Mouse (Mus musculus) forebrain, embryonic 13.5 days (tissue): Measurements from ENCODE around the gene Ptges2. TPM values are rescaled to one million over a fixed set of nuclear protein-coding genes. Genes with fewer than 3 reads are reported as not detected.
A peak's percentile ranks its signal among the peaks of the same experiment; 100 is the strongest.

Experiments
- ATAC-seq: fragments of 200-750 bp; cut with Nextera tagmentation; 2 replicates; pipeline ENCODE4 v1.8.0; 2017
- H3K27ac ChIP-seq: fragments of 300-500 bp; sonication (generic); 2 replicates; pipeline ENCODE4 v1.5.1; 2015; ENCODE audit warnings: inconsistent platforms, mild to moderate bottlenecking, moderate library complexity
- H3K27me3 ChIP-seq: fragments of 300-500 bp; sonication (generic); 2 replicates; pipeline ENCODE4 v1.6.1; 2015; ENCODE audit warnings: mild to moderate bottlenecking, inconsistent platforms
- H3K36me3 ChIP-seq: fragments of 300-500 bp; sonication (generic); 2 replicates; pipeline ENCODE4 v1.6.1; 2015; ENCODE audit warnings: mild to moderate bottlenecking, inconsistent platforms; ENCODE audit not compliant: poor library complexity, severe bottlenecking
- H3K4me1 ChIP-seq: fragments of 300-500 bp; sonication (generic); 2 replicates; pipeline ENCODE4 v1.6.1; 2015; ENCODE audit warnings: inconsistent platforms
- H3K4me2 ChIP-seq: fragments of 300-500 bp; sonication (generic); 2 replicates; pipeline ENCODE4 v1.6.1; 2015; ENCODE audit warnings: inconsistent platforms, mild to moderate bottlenecking, moderate library complexity
- H3K4me3 ChIP-seq: fragments of 300-500 bp; sonication (generic); 2 replicates; pipeline ENCODE4 v1.5.1; 2015; ENCODE audit warnings: mild to moderate bottlenecking, inconsistent platforms
- H3K9ac ChIP-seq: fragments of 300-500 bp; sonication (generic); 2 replicates; pipeline ENCODE4 v1.6.1; 2015; ENCODE audit warnings: mild to moderate bottlenecking, inconsistent platforms
- H3K9me3 ChIP-seq: fragments of 300-500 bp; sonication (generic); replicated peaks from 2 replicates; pipeline ENCODE4 v1.6.1; 2016; ENCODE audit warnings: inconsistent platforms
- WGBS: fragments of 180-500 bp; shearing (Covaris S2); methylation state at CpG from one replicate; pipeline ENCODE4 v1.1.7; 2015; 5-methylcytosine and 5-hydroxymethylcytosine counted together
- polyA plus RNA-seq: library from polyadenylated mRNA; unstranded; fragments of >200 nt; fragmentation: Nextera tagmentation; extraction: Ambion mirVana; gene quantifications from 2 replicates; pipeline ENCODE4 v1.2.1, GENCODE M21; 2015

Gene Ptges2
- polyA plus RNA-seq, 1 experiment from 2014 or later, result 28.5 TPM

GRCm38 (mm10) chr2:32380001-32380500 is 15.6 kb upstream of the Ptges2 start:
- no peak for ATAC-seq

GRCm38 (mm10) chr2:32381141-32381774 is 14.4 kb upstream of the Ptges2 start:
- H3K27ac ChIP-seq, result no peak overlapping the region
- H3K9me3 ChIP-seq, result no peaks in the 10 kb centered on the region
- WGBS, result 1% methylated on average over 27 of the region's 27 CpGs
- ATAC-seq, result peak; percentile 57
- H3K4me3 ChIP-seq, result peak overlapping the region; percentile 64
- peak overlapping the region; percentile 68 for H3K9ac ChIP-seq
- H3K4me2 ChIP-seq, result peak overlapping the region; percentile 85
- peaks cover 38% of the 10 kb centered on the region for H3K36me3 ChIP-seq
- peaks cover 12% of the 10 kb centered on the region for H3K27me3 ChIP-seq
- H3K4me1 ChIP-seq, result peaks cover 12% of the 10 kb centered on the region

More at GRCm38 (mm10) chr2:32380001-32380500, 15.6 kb upstream of the Ptges2 start:
- Histone ChIP-seq H3K4me1 (peaks cover 12% of the 10 kb centered on the region), H3K4me2 (no peak overlapping the region), H3K4me3 (no peak overlapping the region), H3K9me3 (no peaks in the 10 kb centered on the region), H3K36me3 (peaks cover 50% of the 10 kb centered on the region), H3K9ac (no peak overlapping the region), H3K27ac (no peak overlapping the region), H3K27me3 (peaks cover 12% of the 10 kb centered on the region)
- 90% methylated on average over 7 of the region's 7 CpGs for WGBS

GRCm38 (mm10) chr2:32381775-32382223 is 13.9 kb upstream of the Ptges2 start, which contains the start of gene 1110008P14Rik:
TSS of gene 1110008P14Rik (minus strand) at chr2:32381938.
- peaks cover 12% of the 10 kb centered on the region for H3K27me3 ChIP-seq
- no peak within 1 kb of the TSS for H3K27ac ChIP-seq
- H3K36me3 ChIP-seq, result peaks cover 33% of the 10 kb centered on the region
- peak within 1 kb of the TSS; percentile 64 for H3K4me3 ChIP-seq
- H3K4me2 ChIP-seq, result peak within 1 kb of the TSS; percentile 85
- peak; percentile 92 for ATAC-seq
- under 1% methylated on average over 43 of the region's 47 CpGs for WGBS
- no peaks in the 10 kb centered on the region for H3K9me3 ChIP-seq
- peaks cover 12% of the 10 kb centered on the region for H3K4me1 ChIP-seq
- H3K9ac ChIP-seq, result peak within 1 kb of the TSS; percentile 68

- ATAC-seq, result no peak
- Histone ChIP-seq H3K9me3 (no peaks in the 10 kb centered on the region), H3K36me3 (peaks cover 24% of the 10 kb centered on the region), H3K4me1 (peaks cover 12% of the 10 kb centered on the region), H3K27me3 (peaks cover 16% of the 10 kb centered on the region), H3K4me3 (no peak overlapping the region), H3K4me2 (peak overlapping the region; percentile 85; the same call in 1 of the 2 replicates), H3K9ac (no peak overlapping the region), H3K27ac (no peak overlapping the region)
- 96% methylated on average over 2 of the region's 2 CpGs for WGBS
Measured at GRCm38 (mm10) chr2:32382689-32383088, 13.0 kb upstream of the Ptges2 start.

GRCm38 (mm10) chr2:32387706-32388490 is 7.8 kb upstream of the Ptges2 start, which contains the start of gene Lcn2:
TSS of gene Lcn2 (minus strand) at chr2:32388252.
- Histone ChIP-seq H3K4me1 (no peaks in the 10 kb centered on the region), H3K9me3 (no peaks in the 10 kb centered on the region), H3K4me3 (no peak within 1 kb of the TSS), H3K36me3 (no peaks in the 10 kb centered on the region), H3K9ac (no peak within 1 kb of the TSS; the same call in 1 of the 2 replicates), H3K27ac (no peak within 1 kb of the TSS), H3K27me3 (peaks cover 11% of the 10 kb centered on the region), H3K4me2 (no peak within 1 kb of the TSS)
- 72% methylated on average over 4 of the region's 5 CpGs for WGBS
- ATAC-seq, result no peak

GRCm38 (mm10) chr2:32389157-32389556 is 6.5 kb upstream of the Ptges2 start:
- ATAC-seq, result no peak
- H3K27ac ChIP-seq, result no peak overlapping the region
- H3K4me2 ChIP-seq, result no peak overlapping the region
- H3K9ac ChIP-seq, result no peak overlapping the region; the same call in 1 of the 2 replicates
- H3K9me3 ChIP-seq, result no peaks in the 10 kb centered on the region
- H3K36me3 ChIP-seq, result no peaks in the 10 kb centered on the region
- H3K4me3 ChIP-seq, result no peak overlapping the region
- no peaks in the 10 kb centered on the region for H3K4me1 ChIP-seq
- WGBS, result 84% methylated on average over 2 of the region's 2 CpGs
- peaks cover 4% of the 10 kb centered on the region for H3K27me3 ChIP-seq

- Histone ChIP-seq H3K27ac (no peak overlapping the region), H3K36me3 (no peaks in the 10 kb centered on the region), H3K27me3 (peaks cover 4% of the 10 kb centered on the region), H3K4me2 (no peak overlapping the region), H3K4me3 (no peak overlapping the region), H3K9me3 (no peaks in the 10 kb centered on the region), H3K9ac (no peak overlapping the region), H3K4me1 (peaks cover 6% of the 10 kb centered on the region)
- 76% methylated on average over 8 of the region's 8 CpGs for WGBS
- ATAC-seq, result no peak
Measured at GRCm38 (mm10) chr2:32390871-32391270, 4.8 kb upstream of the Ptges2 start.

- H3K4me1 ChIP-seq, result peaks cover 13% of the 10 kb centered on the region
- WGBS, result 88% methylated on average over 5 of the region's 5 CpGs
- no peak for ATAC-seq
Measured at GRCm38 (mm10) chr2:32392063-32392462, 3.6 kb upstream of the Ptges2 start.

GRCm38 (mm10) chr2:32394973-32395372 is 723 bp upstream of the Ptges2 start:
- Histone ChIP-seq H3K9ac (peak overlapping the region; percentile 91), H3K27ac (peak overlapping the region; percentile 70), H3K4me1 (peaks cover 20% of the 10 kb centered on the region), H3K4me3 (peak overlapping the region; percentile 90), H3K4me2 (peak overlapping the region; percentile 84), H3K36me3 (peaks cover 4% of the 10 kb centered on the region; the same call in 1 of the 2 replicates), H3K27me3 (no peaks in the 10 kb centered on the region), H3K9me3 (no peaks in the 10 kb centered on the region)
- no peak for ATAC-seq
- 6% methylated on average over 8 of the region's 8 CpGs for WGBS

More at GRCm38 (mm10) chr2:32392063-32392462, 3.6 kb upstream of the Ptges2 start:
- Histone ChIP-seq H3K27ac (no peak overlapping the region), H3K4me3 (no peak overlapping the region), H3K27me3 (peaks cover 4% of the 10 kb centered on the region), H3K36me3 (no peaks in the 10 kb centered on the region), H3K4me2 (no peak overlapping the region), H3K9me3 (no peaks in the 10 kb centered on the region), H3K9ac (no peak overlapping the region)

GRCm38 (mm10) chr2:32395946-32396621 is 388 bp downstream of the Ptges2 start:
- Histone ChIP-seq H3K27ac (peak overlapping the region; percentile 70), H3K9me3 (no peaks in the 10 kb centered on the region), H3K4me2 (peak overlapping the region; percentile 84), H3K27me3 (no peaks in the 10 kb centered on the region), H3K4me1 (peaks cover 20% of the 10 kb centered on the region), H3K4me3 (peak overlapping the region; percentile 90), H3K9ac (peak overlapping the region; percentile 91), H3K36me3 (peaks cover 15% of the 10 kb centered on the region)
- peak; percentile 98 for ATAC-seq
- under 1% methylated on average over 53 of the region's 59 CpGs for WGBS

GRCm38 (mm10) chr2:32396695-32397094 is 999 bp downstream of the Ptges2 start:
- peak overlapping the region; percentile 84 for H3K4me2 ChIP-seq
- H3K4me3 ChIP-seq, result peak overlapping the region; percentile 90
- no peaks in the 10 kb centered on the region for H3K27me3 ChIP-seq
- H3K9ac ChIP-seq, result peak overlapping the region; percentile 91
- H3K27ac ChIP-seq, result no peak overlapping the region; the same call in 1 of the 2 replicates
- 1% methylated on average over 15 of the region's 15 CpGs for WGBS
- H3K4me1 ChIP-seq, result peaks cover 20% of the 10 kb centered on the region
- no peaks in the 10 kb centered on the region for H3K9me3 ChIP-seq
- peaks cover 21% of the 10 kb centered on the region for H3K36me3 ChIP-seq
- no peak for ATAC-seq
